Mouse (Mus musculus): ENCODE results near the gene Cox8a.
A peak's percentile ranks its signal among the peaks of the same experiment; 100 is the strongest.

The Cox8a gene

DNA sequence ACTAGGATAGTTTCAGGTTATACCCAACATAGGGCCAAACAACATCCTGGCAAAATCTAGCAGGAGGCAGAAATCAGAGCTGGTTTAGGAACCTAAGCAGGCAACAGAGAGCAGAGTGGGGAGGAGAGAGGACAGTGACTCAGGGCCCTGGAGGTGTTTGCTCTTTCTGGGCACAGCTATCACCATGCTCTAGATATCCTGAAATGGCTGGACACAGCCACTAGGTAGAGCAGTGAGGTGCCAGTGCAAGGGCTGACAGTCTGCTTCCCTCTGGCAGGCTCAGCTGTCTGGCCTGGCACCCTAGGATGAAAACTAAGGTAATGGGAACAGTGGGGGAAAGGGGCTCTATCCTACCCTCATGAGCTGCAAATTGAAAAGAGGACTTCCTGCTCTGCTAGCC is 6.1 kb upstream of the Cox8a start:
- DNase-seq (ENCODE audit: low spot score in 2 of 2) = no peak

DNA sequence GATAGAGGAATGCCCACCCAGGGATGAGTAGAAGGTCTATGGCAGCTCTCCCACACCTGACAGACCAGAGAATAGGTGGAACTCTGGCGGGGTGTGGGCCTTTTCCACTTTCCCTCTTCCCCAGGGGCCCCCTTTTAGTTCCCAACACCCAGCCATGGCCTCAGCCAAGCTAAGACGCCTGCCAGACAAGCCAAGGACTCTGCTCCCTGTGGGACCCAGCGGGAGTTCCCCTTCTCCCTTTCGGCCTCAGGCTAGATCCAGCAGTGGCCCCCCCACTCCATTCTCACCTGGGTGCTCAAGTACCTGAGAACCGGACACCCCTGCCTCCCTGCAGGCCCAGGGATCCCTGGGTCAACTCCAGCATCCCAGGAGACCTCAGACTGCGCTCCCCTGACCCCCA is 4.8 kb upstream of the Cox8a start:
- no peak for DNase-seq (ENCODE audit: low spot score in 2 of 2)

DNA sequence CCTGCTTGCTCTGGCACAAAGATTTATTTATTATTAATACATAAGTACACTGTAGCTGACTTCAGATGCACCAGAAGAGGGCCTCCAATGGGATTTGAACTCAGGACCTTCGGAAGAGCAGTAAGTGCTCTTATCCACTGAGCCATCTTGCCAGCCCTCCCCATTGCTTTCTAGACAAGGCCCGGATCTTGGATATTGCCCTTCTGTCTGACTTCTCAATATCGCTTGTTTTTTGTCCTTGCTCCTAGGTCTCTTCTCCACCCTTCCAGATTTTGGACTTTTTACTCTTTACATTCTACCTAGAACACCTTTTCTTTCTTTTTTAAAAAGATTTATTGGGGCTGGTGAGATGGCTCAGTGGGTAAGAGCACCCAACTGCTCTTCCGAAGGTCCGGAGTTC is 1.3 kb upstream of the Cox8a start:
- no peak for DNase-seq (ENCODE audit: low spot score in 2 of 2)

DNA sequence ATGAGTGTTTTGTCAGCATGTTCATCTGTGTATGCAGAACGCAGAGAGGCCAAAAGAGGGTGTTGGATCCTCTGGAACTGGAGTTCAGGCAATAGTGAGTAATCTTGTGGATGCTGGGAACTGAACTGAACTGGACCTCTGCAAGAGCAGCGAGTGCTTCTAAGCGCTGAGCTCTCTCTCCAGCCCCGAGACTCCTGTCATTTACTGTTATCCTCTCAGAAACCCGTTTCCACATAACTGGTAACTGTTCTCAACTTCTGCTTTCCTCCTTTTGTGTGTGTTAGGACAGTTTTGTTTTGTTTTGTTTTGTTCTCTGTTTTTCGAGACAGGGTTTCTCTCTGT is 481 bp upstream of the Cox8a start:
- DNase-seq (ENCODE audit: low spot score in 2 of 2) = no peak

DNA sequence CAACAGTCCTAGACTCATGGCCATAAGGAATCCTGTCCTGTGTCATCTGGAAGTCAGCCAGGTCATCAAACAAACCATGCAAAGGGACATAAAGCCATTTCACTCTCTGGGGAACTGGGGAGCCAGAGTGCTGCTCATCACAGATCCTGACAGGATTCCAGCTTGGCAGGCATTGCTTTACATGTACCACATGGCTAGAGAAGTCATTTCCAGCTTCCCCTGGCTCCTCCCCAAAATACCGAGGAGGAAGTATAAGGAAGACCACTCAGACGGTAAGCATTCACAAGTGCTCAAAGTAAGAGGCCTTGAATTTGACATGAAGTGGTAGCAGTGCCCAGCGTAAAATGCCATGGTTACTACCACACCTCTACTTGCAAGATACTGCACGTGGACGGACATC is 2.9 kb downstream of the Cox8a start:
- no peak for DNase-seq (ENCODE audit: low spot score in 2 of 2)

DNA sequence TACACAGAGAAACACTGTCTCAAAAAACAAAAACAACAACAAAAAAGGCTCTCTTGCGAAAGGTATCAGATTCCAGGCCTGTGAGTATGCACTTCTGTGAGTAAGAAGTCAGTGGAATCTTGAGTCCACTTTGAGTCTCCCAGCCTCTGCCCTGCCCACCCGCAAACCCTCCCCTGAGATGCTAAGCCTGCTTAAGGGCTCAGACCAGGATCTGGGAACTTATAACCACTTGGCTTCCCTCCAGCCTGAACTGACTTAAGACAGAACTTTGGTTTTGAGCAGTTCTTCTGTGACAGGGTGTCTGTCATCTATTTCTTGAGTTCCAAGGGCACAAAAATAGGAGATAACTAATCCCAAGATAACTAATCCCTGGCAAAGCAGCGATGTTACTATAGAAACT is 4.4 kb downstream of the Cox8a start:
- no peak for DNase-seq (ENCODE audit: low spot score in 2 of 2)

DNA sequence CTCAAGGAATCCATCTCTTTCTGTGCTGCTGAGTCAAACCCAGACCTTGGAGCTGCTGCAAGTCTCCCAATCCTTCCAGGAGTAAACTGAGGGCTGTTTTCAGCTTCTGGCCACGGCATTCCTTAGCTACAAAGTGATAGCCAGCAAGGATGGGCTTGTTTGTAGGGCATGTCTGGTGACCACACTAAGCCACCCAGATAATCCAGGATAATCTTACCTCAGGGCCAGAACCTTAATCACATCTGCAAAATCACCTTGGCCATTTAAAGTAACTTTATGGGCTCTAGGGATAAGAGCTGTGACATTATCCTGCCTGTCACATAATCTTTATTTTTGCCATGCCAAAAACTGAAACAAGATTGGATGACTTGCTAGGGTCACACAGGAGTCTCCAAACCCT is 5.2 kb downstream of the Cox8a start:
- DNase-seq (ENCODE audit: low spot score in 2 of 2) = no peak

DNA sequence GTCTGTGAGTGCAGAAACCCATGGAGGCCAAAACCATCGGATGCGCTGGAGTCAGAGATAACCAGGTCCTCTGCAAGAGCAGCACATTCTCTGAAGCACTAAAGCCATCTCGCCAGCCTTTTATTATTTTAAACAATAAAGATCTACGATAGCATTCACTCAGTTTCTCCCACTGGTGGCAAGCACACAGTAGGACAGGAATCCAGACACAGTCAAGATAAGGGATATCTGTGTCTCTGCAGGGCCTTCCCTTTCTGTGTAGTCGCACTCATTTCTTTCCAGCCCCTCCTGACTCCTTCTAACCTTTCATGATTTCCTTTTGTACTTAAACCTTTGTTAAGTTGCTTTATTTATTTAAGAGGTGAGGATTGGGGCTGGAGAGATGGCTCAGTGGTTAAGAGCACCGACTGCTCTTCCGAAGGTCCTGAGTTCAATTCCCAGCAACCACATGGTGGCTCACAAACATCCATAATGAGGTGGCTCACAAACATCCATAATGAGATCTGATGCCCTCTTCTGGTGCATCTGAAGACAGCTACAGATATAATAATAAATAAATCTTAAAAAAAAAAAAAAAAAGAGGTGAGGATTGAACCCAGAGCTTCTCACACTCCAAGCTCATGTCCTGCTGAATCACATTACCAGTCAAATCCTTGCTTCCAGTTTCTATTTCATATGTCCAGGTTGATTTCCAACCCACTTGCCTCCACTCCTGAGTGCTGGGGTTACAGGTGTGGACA is 7.3 kb downstream of the Cox8a start:
- DNase-seq (ENCODE audit: low spot score in 2 of 2) = no peak

DNA sequence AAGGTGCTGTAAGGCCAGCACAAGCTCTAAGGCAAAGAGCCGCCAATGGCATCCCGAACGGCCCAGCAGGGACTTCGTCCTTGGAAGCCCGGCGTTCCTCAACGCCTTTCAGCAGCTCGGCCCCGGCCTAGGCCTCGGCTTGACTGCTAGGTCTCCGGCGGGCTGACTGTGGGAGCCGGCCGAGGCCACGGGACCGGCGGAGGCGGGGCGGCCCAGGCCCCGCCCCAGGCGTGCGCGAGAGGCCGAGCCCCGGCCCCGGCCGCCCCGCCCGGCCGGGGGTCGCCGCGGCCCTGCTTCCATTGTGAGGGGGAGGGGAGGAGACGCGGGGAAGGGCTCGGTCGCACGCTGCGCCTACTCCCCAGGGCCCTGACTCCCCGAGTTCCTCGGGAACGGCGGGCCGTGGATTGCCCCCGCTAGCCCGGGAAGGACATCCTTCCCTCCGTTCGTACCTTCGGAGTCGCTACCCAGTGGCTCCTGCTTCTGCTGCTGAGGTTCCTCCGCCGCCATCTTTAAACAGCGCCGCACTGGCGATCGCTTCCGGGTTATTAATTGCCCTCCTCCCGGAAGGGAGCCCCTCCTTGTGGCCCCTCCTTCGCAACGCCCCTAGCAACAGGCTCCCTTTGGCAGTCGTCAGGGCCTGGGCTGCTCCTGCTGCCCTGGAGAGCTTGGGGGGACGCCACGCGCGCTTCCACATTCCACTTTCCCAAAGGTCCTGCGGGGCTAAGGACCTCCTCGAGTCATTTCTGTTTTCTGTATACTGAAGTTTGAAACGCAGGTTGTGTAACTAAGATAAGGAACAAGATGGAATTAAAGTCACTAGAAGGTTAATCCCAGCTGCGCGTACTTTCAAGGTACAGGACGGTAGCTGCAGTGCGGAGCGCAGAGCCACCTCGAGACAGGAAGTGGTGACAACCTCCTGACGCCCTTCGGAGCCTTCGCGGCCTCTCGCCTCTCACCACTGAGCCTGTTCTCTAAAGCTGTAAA is 11.4 kb downstream of the Cox8a start, which contains the start of gene Otub1:
TSS of gene Otub1 (minus strand) at position 564 of the 984 bp plus-strand sequence.
- DNase-seq (ENCODE audit: low spot score in 2 of 2) = peak; percentile 85 to 95

DNA sequence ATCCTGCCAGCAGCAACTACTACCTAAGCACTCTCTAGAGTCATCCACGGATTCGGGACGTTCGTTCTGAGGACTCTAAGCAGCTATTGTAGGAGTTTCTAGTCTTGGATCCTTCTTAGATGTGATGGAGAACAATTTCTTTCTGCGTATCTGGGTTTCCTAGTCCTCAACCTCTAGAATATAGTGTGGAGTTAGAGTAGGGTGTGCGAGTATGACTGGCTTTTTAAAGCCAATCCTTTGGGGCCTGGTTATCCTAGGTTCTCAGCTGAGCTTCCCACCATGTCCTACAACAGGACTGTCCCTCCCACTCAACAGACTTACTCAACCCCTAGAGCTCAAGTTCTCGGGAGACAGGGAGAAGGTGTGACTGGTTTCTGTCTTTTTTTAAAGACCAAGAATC is 12.1 kb downstream of the Cox8a start:
- DNase-seq (ENCODE audit: low spot score in 2 of 2) = no peak

DNA sequence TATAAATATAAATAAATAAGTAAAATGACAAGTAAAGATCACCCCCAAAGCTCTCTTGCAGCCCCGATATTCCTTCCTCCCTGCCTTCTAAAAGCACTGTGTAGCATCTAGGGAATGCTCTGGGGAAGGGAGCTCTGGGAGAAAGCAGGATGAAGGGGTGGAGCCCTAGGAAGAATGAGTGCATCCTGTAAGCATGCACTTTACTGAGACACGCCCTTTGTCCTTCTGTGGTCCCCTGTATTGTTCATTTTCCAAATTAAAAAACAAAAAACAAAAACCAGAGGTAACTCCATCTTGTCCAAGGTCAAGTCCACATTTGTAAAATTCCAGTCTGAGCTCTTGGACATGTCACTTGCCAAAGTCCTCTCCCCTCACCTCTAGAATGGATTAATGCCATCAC is 12.5 kb downstream of the Cox8a start:
- no peak for DNase-seq (ENCODE audit: low spot score in 2 of 2)

DNA sequence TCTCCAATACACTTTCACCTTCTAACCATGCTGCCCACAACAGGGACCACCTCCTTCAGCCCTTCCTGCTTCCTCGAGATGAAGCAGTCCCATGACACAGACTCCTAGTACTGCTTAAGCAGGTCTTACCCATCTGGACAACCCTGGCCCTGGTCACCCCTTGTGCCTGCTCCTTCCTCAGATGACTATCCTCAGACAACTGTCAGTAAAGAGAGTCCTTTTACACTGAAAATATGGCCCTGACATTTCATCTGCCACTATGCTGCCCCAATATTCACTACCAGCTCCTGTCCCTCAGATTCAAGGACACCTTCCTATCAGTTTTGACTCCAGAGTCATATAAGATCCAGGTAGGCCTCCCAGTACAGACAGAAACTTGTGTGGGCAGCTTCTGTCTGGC is 17.0 kb downstream of the Cox8a start:
- no peak for DNase-seq (ENCODE audit: low spot score in 2 of 2)

DNA sequence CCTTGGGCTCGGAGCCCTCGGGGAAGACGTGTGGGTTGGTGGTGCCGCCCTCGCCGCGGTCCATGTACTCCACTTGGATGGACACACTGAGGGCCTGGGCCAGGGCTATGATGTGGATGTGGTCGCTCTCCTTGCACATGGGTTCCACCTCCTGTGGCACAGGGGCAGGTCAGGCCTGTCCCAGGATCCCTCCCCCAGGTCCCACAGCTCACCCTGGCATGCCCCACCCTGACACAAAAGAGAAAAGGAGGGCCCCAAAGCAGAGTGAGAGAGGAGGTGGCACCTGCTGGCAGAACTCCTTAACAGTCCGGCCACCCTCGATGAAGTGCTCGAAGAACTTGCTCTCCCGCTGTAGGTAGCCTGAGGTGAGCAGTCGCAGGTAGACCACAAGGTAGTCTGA is 18.3 kb downstream of the Cox8a start:
- DNase-seq (ENCODE audit: low spot score in 2 of 2) = no peak

DNA sequence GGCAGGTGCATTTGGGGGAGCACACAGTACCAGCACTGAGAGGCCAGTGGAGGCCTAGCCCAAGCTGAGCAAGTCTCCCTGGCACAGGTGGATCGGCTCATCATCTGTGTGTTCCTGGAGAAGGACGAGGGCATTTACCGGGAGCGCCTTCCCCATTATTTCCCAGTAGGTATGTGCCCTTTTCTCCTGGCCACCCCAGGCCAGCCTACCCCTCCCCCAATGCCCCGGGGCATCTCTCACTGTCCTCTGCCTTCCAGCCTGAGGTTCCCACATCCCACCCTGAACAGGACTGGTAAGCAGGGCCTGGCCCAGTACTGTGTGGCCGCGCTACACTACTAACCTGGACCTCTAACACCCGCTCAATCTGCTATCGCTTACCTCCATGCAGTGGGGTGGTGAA is 20.0 kb downstream of the Cox8a start:
- no peak for DNase-seq (ENCODE audit: low spot score in 2 of 2)

DNA sequence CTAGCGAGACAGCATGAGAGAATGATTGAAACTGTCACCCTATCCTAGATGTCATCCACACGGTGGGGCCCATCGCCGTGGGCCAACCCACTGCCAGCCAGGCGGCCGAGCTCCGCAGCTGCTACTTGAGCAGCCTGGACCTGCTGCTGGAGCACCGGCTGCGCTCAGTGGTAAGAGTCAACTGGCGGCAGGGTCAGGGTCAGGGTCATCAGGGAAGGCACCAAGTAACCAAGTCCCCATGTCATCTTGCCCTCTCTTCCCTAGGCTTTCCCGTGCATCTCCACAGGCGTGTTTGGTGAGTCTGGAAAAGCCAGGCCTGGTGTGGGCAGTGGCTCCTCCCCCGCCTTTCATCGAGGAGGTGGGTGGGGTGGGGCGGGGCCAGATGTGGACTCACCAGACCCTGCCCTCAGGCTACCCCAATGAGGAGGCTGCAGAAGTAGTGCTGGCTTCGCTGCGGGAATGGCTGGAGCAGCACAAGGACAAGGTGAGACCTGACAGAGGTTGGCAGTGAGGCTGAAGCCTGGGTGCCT is 20.6 kb downstream of the Cox8a start:
- no peak for DNase-seq (ENCODE audit: low spot score in 2 of 2)

DNA sequence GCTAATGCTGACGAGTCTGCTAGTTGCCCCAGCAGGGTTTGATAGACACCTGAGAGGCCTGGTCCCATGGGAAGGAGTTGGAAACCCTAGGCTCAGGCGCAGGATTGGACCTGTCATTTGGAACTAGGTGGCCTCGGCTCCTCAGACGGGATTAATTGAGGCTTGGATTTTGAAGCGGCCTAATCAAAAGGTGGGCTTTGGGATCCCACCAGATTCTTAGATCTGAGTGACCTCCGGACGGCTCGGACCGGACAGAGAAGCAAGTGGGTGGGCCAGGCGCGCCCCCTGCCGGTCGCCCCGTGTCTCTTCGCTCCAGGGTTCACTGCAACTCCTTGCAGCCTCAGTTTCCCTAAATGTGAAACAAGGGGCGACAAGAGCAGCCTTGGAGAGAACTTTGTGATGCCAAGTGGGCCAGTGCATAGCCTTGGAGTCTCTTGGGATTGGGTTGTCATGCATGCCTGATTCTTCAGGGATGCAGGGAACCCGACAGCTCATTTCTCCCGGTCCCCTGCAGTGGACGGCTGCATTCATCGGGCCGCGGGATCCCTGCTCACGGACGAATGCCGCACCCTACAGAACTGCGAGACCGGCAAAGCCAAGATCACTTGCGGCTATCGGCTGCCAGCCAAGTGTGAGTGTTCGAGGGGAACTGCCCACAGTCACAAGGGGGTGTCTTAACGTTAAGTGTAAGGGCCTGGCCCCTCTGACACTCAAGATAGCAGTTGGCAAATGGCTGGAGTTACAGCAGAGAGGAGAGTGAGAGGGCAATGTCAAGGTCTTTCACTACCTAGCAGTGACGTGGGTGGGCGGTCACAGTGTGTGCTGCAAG is 21.3 kb downstream of the Cox8a start:
- peak; percentile 50 to 71 for DNase-seq (ENCODE audit: low spot score in 2 of 2)

DNA sequence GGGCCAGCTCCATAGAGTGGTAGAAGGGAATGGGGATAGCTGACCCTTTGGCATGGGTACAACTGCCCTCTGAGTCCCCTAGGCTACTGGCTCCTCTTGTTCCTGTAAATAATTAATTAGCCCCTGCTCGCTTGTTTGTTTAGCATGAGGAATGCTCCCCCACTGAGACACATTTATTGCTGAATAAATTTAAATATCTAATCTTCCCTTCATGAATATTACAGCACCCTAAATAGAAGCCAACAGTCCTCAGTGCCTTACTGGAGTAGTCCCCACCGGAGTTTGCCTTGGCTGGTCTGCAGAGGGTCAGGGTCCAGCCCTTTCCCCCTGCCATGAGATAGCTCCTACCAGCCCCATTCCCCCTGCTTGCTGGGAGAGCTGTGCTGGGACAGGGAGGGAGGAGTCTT is 24.9 kb downstream of the Cox8a start:
- no peak for DNase-seq (ENCODE audit: low spot score in 2 of 2)

DNA sequence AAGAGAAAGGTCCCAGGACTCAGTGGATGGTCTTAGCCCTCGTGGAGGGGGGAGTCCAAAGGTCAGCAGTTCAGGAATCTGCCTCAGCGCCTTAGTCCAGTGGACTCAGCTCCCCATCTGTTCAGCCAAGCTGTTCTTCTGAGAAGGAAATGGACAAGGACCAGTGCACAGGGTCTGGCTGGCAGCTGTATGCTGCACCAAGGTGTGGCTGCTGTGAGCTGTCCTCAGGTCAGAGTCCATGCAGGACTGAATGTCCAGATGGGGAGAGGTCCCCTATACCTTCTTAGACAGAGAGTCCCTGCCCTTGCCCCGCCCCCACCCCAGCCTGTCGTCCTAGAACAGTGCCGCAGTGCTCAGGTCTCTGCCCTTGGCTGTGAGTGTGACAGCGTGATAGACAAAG is 25.8 kb downstream of the Cox8a start:
- DNase-seq (ENCODE audit: low spot score in 2 of 2) = no peak

DNA sequence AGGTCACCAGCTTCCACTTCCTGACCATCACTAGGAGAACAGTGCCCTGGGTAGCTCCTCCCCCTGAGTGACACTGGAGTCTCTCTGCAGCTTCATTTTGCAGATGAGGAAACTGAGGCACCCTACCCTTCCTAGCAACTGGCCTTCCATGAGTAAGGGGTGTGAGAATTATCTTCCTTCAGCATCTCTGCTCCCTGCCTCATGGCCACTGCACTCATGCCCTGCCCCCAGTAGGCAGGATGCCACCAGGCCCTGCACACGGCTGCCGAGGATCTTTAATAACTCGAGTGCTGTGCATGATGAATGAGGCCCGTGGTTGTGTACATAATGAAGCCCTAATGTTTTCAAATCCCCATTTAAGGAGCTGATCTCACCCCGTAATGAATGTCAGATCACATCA is 26.4 kb downstream of the Cox8a start:
- DNase-seq (ENCODE audit: low spot score in 2 of 2) = no peak

DNA sequence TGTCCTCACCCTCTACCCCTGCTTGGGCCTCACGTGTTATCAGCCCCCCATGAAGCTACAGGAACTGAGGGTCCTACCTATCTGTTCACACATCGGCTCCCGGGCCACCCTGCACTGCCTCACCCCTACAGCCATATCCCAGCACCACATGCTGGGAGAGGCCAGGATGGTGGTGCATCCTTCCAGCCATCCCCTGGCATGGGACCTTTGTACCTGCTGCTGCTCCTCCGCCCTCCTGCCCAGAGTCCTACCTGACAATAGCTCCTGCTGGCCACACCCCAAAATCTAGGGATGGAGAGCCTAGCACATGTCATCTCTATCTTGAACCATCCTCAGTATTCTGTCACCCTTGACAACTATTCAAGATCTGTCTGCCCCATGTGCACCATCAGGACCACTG is 28.4 kb downstream of the Cox8a start:
- no peak for DNase-seq (ENCODE audit: low spot score in 2 of 2)

DNA sequence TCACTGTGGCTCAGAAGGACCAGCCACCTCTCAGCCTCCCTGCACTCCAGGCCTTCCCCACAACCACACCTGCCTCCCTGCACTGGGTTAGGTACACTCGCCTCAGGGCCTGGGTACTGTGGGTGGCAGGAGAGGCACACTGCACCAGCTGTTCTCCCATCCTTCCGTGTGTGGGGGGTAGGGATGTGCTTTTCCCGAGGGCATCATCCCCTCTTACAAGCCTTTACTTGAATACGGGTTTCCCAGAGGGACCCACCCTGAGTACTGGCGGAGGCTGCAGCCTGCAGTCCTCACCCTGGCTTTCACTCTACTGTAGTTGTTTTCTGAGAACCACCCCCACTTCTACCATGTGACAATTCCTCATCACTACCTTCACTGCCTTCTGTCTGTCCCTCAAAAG is 30.3 kb downstream of the Cox8a start:
- DNase-seq (ENCODE audit: low spot score in 2 of 2) = no peak

DNA sequence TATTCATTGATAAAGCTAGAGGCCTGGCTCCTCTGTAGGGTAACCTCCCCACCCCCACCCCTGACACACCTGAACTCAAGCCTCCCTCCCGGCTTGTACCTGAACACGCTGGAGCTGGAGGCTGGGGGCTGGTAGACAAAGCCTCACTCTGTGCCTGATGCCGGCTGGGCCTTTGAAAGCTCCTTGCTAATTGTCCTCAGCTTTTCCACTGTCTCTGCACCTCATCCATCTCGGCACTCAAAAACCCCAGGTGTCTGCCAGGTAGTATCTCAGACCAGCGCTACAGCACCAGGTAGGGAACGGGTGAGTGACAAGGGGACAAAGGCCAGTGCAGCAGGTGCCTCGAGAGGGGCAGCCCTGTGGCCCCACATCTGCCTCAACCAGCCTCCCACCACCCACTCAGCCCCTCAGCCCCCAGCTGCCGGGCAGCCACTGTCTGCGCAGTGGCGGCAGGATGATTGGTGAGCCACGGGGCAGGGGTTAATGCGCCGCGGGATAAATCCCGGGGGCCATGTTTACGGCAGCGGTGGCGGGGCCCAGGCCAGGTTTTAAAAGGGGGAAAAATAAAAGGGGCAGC is 31.6 kb downstream of the Cox8a start:
- no peak for DNase-seq (ENCODE audit: low spot score in 2 of 2)
